Mouse (Mus musculus) olfactory bulb, adult 2 months (tissue): ENCODE measurements around the gene Unc5b. TPM values are rescaled to one million over a fixed set of nuclear protein-coding genes. Genes with fewer than 3 reads are reported as not detected.

Experiments
- H3K27ac ChIP-seq: fragments of 200-500 bp; 2 replicates; pipeline ENCODE4 v1.5.1; 2012; ENCODE audit warnings: low read depth, low read length; ENCODE audit not compliant: insufficient read depth
- H3K4me1 ChIP-seq: fragments of 200-500 bp; 2 replicates; pipeline ENCODE4 v1.6.1; 2012; ENCODE audit warnings: low read length; ENCODE audit not compliant: control insufficient read depth, insufficient read depth
- H3K4me3 ChIP-seq: fragments of 200-500 bp; 2 replicates; pipeline ENCODE4 v1.5.1; 2012; ENCODE audit warnings: mild to moderate bottlenecking, low read depth, low read length, moderate library complexity; ENCODE audit not compliant: insufficient read depth
- CTCF ChIP-seq: fragments of 200-500 bp; IDR thresholded peaks from 2 replicates; pipeline ENCODE4 v1.5.1; 2012; ENCODE audit warnings: low read depth, mild to moderate bottlenecking, low read length, moderate library complexity; ENCODE audit not compliant: insufficient read depth
- POLR2A ChIP-seq: fragments of 200-500 bp; IDR thresholded peaks from 2 replicates; pipeline ENCODE4 v1.6.1; 2012; ENCODE audit warnings: mild to moderate bottlenecking, low read depth, low read length, moderate library complexity; ENCODE audit not compliant: insufficient read depth
- WGBS: fragments of 180-500 bp; shearing (Covaris S2); methylation state at CpG from one replicate; pipeline ENCODE4 v1.1.7; 2018; 5-methylcytosine and 5-hydroxymethylcytosine counted together
- polyA plus RNA-seq: library from polyadenylated mRNA; stranded (reverse); fragments of >200 nt; gene quantifications from 2 replicates; pipeline ENCODE4 v1.2.4, GENCODE M21; 2012; ENCODE audit warnings: low replicate concordance; ENCODE audit not compliant: missing spikeins, insufficient read depth, insufficient read length

The Unc5b gene
- polyA plus RNA-seq, 1 experiment = not detected

- Histone ChIP-seq H3K4me3 (no peak overlapping the region), H3K4me1 (peaks cover 18% of the 10 kb centered on the region), H3K27ac (no peak overlapping the region)
- 83% methylated on average over 21 of the region's 21 CpGs for WGBS
- TF ChIP-seq POLR2A (no peak), CTCF (no peak)
These were observed 25.8 kb downstream of the Unc5b start for GRCm38 (mm10) chr10:60805436-60806206.

- WGBS = 71% methylated on average over 4 of the region's 4 CpGs
- no peak overlapping the region for H3K27ac ChIP-seq
- no peak for TF ChIP-seq POLR2A
- no peak for TF ChIP-seq CTCF
- H3K4me3 ChIP-seq = no peak overlapping the region
- peaks cover 20% of the 10 kb centered on the region for H3K4me1 ChIP-seq
These were observed 26.5 kb downstream of the Unc5b start for GRCm38 (mm10) chr10:60804865-60805264.

GRCm38 (mm10) chr10:60803971-60804370 is 27.4 kb downstream of the Unc5b start:
- Histone ChIP-seq H3K27ac (no peak overlapping the region), H3K4me1 (peaks cover 27% of the 10 kb centered on the region), H3K4me3 (no peak overlapping the region)
- TF ChIP-seq POLR2A = no peak
- no peak for TF ChIP-seq CTCF
- WGBS = 88% methylated on average over 10 of the region's 10 CpGs

- Histone ChIP-seq H3K27ac (no peak overlapping the region), H3K4me3 (no peak overlapping the region), H3K4me1 (peaks cover 23% of the 10 kb centered on the region)
- TF ChIP-seq POLR2A (no peak), CTCF (no peak)
- 82% methylated on average over 12 of the region's 12 CpGs for WGBS
These were observed 29.4 kb downstream of the Unc5b start for GRCm38 (mm10) chr10:60801898-60802412.

- WGBS = 63% methylated on average over 11 of the region's 11 CpGs
- H3K4me3 ChIP-seq = no peak overlapping the region
- H3K4me1 ChIP-seq = peaks cover 27% of the 10 kb centered on the region
- no peak overlapping the region for H3K27ac ChIP-seq
- TF ChIP-seq POLR2A (no peak), CTCF (no peak)
These were observed 30.0 kb downstream of the Unc5b start for GRCm38 (mm10) chr10:60801168-60801897.

- no peak for TF ChIP-seq CTCF
- no peak for TF ChIP-seq POLR2A
- peaks cover 27% of the 10 kb centered on the region for H3K4me1 ChIP-seq
- H3K4me3 ChIP-seq = no peak overlapping the region
- no peak overlapping the region for H3K27ac ChIP-seq
- WGBS = 46% methylated on average over 19 of the region's 19 CpGs
These were observed 30.9 kb downstream of the Unc5b start for GRCm38 (mm10) chr10:60800295-60801167.

GRCm38 (mm10) chr10:60797682-60798422 is 33.5 kb downstream of the Unc5b start:
- TF ChIP-seq POLR2A (no peak), CTCF (no peak)
- 89% methylated on average over 14 of the region's 14 CpGs for WGBS
- Histone ChIP-seq H3K4me1 (peaks cover 44% of the 10 kb centered on the region), H3K27ac (no peak overlapping the region), H3K4me3 (no peak overlapping the region)

GRCm38 (mm10) chr10:60796474-60796873 is 34.9 kb downstream of the Unc5b start:
- Histone ChIP-seq H3K27ac (no peak overlapping the region), H3K4me3 (no peak overlapping the region), H3K4me1 (peaks cover 52% of the 10 kb centered on the region)
- 93% methylated on average over 7 of the region's 7 CpGs for WGBS
- TF ChIP-seq POLR2A = no peak
- no peak for TF ChIP-seq CTCF
